15 mouse cellular contexts compared by ENCODE assay signal in the genomic region with DNA sequence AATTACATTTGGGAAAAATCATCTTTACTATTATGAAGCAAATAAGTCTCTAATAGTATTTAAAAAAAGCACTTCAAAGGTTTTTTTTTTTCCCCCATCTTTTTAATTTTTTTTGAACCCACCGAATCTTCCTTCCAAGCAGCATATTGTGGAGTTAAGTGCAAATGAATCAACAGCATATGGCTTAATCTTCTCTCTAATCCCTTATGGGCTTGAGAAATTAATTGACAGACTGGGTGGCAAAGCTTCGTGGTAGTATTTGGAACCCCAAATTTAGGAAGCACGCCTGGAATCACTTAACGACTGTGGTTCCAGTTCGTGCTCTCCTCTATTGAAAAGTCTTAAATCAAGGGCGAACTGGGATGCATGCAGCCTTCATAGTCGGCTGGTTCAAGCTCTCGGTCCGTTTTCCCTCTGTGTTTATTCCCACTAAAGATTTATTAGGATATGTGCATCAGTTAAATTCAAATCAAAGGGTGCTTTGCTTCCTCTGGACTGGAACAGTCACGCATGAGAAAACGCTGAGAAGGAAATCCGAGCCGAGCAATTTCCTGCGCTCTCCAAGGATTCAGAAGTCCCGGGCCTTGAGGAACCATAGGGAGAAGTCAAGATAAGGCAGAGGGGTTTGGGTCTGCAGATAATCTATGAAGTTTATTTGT.
DNase-seq lines count a peak whose midpoint lies in the region; ATAC-seq and TF ChIP-seq lines count a peak whose summit lies in the region.
"Had no signal": no experiment of that assay in that cellular context is flagged by ENCODE, and none has a peak within 500 bp of the region (broad histone marks: within the 10 kb centered on the region; RNA-seq: fewer than 3 reads in every experiment).

No protein-coding gene starts in this region.

- H3K4me3 ChIP-seq in hindbrain, postnatal 0 days (ENCODE audit: low read length), result no peak overlapping the region
- H3K4me3 ChIP-seq in hindbrain, embryonic 13.5 days, result no peak overlapping the region
- no peak overlapping the region for H3K4me3 ChIP-seq in kidney, embryonic 14.5 days (ENCODE audit: low read length)
- H3K4me3 ChIP-seq in limb, embryonic 13.5 days, result no peak overlapping the region
- H3K4me3 ChIP-seq: embryonic facial prominence, embryonic 15.5 days; limb, embryonic 15.5 days; midbrain, embryonic 15.5 days had no signal

- H3K36me3 ChIP-seq in hindbrain, postnatal 0 days (ENCODE audit: insufficient read depth, low read length), result no peaks in the 10 kb centered on the region
- H3K36me3 ChIP-seq in hindbrain, embryonic 13.5 days, result peaks cover 3% of the 10 kb centered on the region; the same call in 1 of the 2 replicates
- no peaks in the 10 kb centered on the region for H3K36me3 ChIP-seq in kidney, embryonic 14.5 days (ENCODE audit: control insufficient read depth, insufficient read depth, low read length)
- no peaks in the 10 kb centered on the region for H3K36me3 ChIP-seq in limb, embryonic 13.5 days
- H3K36me3 ChIP-seq: embryonic facial prominence, embryonic 15.5 days; limb, embryonic 15.5 days; midbrain, embryonic 15.5 days had no signal

- TF ChIP-seq CTCF in hindbrain, postnatal 0 days (IDR thresholded peaks at IDR 0.05; ENCODE audit: low read depth), result no peak

- H3K4me1 ChIP-seq in hindbrain, postnatal 0 days (ENCODE audit: insufficient read depth, low read length), result no peaks in the 10 kb centered on the region
- H3K4me1 ChIP-seq in hindbrain, embryonic 13.5 days (replicated peaks), result no peaks in the 10 kb centered on the region
- no peaks in the 10 kb centered on the region for H3K4me1 ChIP-seq in kidney, embryonic 14.5 days (ENCODE audit: control insufficient read depth, insufficient read depth, low read length)
- peaks cover 10% of the 10 kb centered on the region for H3K4me1 ChIP-seq in limb, embryonic 13.5 days
- H3K4me1 ChIP-seq: midbrain, embryonic 15.5 days had no signal

- H3K9me3 ChIP-seq in hindbrain, postnatal 0 days (ENCODE audit: low read length), result no peaks in the 10 kb centered on the region; the same call in 1 of the 2 replicates
- peaks cover 10% of the 10 kb centered on the region for H3K9me3 ChIP-seq in hindbrain, embryonic 13.5 days
- peaks cover 7% of the 10 kb centered on the region; the same call in 1 of the 2 replicates for H3K9me3 ChIP-seq in kidney, embryonic 14.5 days (ENCODE audit: control insufficient read depth, low read length)
- H3K9me3 ChIP-seq in limb, embryonic 13.5 days, result no peaks in the 10 kb centered on the region
- H3K9me3 ChIP-seq: embryonic facial prominence, embryonic 15.5 days; limb, embryonic 15.5 days; midbrain, embryonic 15.5 days had no signal

- no peaks in the 10 kb centered on the region for H3K27me3 ChIP-seq in hindbrain, postnatal 0 days (ENCODE audit: insufficient read depth, low read length)
- H3K27me3 ChIP-seq in hindbrain, embryonic 13.5 days, result no peaks in the 10 kb centered on the region
- no peaks in the 10 kb centered on the region for H3K27me3 ChIP-seq in kidney, embryonic 14.5 days (ENCODE audit: control insufficient read depth, insufficient read depth, low read length)
- H3K27me3 ChIP-seq in limb, embryonic 13.5 days, result no peaks in the 10 kb centered on the region
- H3K27me3 ChIP-seq: embryonic facial prominence, embryonic 15.5 days; limb, embryonic 15.5 days; midbrain, embryonic 15.5 days had no signal

- no peak overlapping the region for H3K4me2 ChIP-seq in hindbrain, postnatal 0 days (ENCODE audit: low read depth, low read length)
- H3K4me2 ChIP-seq in hindbrain, embryonic 13.5 days, result no peak overlapping the region
- H3K4me2 ChIP-seq in kidney, embryonic 14.5 days (replicated peaks; ENCODE audit: low read depth, low read length), result no peak overlapping the region
- H3K4me2 ChIP-seq in limb, embryonic 13.5 days (replicated peaks), result peak overlapping the region; percentile 3; the same call in 1 of the 2 replicates
- H3K4me2 ChIP-seq: embryonic facial prominence, embryonic 15.5 days; limb, embryonic 15.5 days; midbrain, embryonic 15.5 days had no signal

- DNase-seq in hindbrain, postnatal 0 days (ENCODE audit: low spot score), result peak; percentile 11
- peak; percentile 11 for DNase-seq in embryo, embryonic 11.5 days (ENCODE audit: low read depth, low spot score)
- no peak for DNase-seq in urinary bladder, adult 2 months (ENCODE audit: low spot score)
- no peak for DNase-seq in frontal cortex, postnatal 36 days (ENCODE audit: low spot score in 2 of 2)
- DNase-seq: cerebellum, adult 2 months; lung, adult 18-20 months; right cerebral cortex, postnatal 14 days; thymus, postnatal 36 days had no signal

- no peak overlapping the region for H3K27ac ChIP-seq in hindbrain, postnatal 0 days
- no peak overlapping the region for H3K27ac ChIP-seq in hindbrain, embryonic 13.5 days
- peak overlapping the region; percentile 69; the same call in 1 of the 2 replicates for H3K27ac ChIP-seq in kidney, embryonic 14.5 days (ENCODE audit: low read depth, low read length)
- no peak overlapping the region for H3K27ac ChIP-seq in limb, embryonic 13.5 days
- H3K27ac ChIP-seq: embryonic facial prominence, embryonic 15.5 days; limb, embryonic 15.5 days; macrophage; midbrain, embryonic 15.5 days had no signal

- no peak overlapping the region for H3K9ac ChIP-seq in hindbrain, postnatal 0 days (replicated peaks; ENCODE audit: low read length)
- H3K9ac ChIP-seq in hindbrain, embryonic 13.5 days, result no peak overlapping the region
- H3K9ac ChIP-seq in kidney, embryonic 14.5 days (ENCODE audit: low read depth, low read length), result no peak overlapping the region
- H3K9ac ChIP-seq in limb, embryonic 13.5 days, result no peak overlapping the region
- H3K9ac ChIP-seq: embryonic facial prominence, embryonic 15.5 days; limb, embryonic 15.5 days; midbrain, embryonic 15.5 days had no signal

- no peak for ATAC-seq in hindbrain, postnatal 0 days
- no peak for ATAC-seq in hindbrain, embryonic 13.5 days (ENCODE audit: low FRiP score)
- ATAC-seq in kidney, embryonic 14.5 days (ENCODE audit: low FRiP score, low TSS enrichment), result peak; percentile 94
- ATAC-seq in limb, embryonic 13.5 days (ENCODE audit: low FRiP score, low read depth), result peak; percentile 69
- ATAC-seq: midbrain, embryonic 15.5 days had no signal

- 57% methylated on average over 15 of the region's 15 CpGs for WGBS in hindbrain, postnatal 0 days
- 73% methylated on average over 15 of the region's 15 CpGs for WGBS in hindbrain, embryonic 13.5 days
- WGBS in kidney, embryonic 14.5 days, result 13% methylated on average over 15 of the region's 15 CpGs
- 28% methylated on average over 15 of the region's 15 CpGs for WGBS in limb, embryonic 13.5 days

Comparison
In these comparisons a context has a peak if more than half of its experiments do, and no peak if none do; other contexts are left out.
1. ATAC-seq: peak in kidney, embryonic 14.5 days (single experiment) and limb, embryonic 13.5 days (single experiment); none in hindbrain, postnatal 0 days (single experiment) and hindbrain, embryonic 13.5 days (single experiment).
2. DNase-seq: peak in hindbrain, postnatal 0 days (single experiment) and embryo, embryonic 11.5 days (single experiment); none in urinary bladder, adult 2 months (single experiment) and frontal cortex, postnatal 36 days (0 of 2).